Mouse (Mus musculus) liver, adult 2 months (tissue): ENCODE results near the gene Zfp451. TPM values are rescaled to one million over a fixed set of nuclear protein-coding genes. Genes with fewer than 3 reads are reported as not detected.

Experiments used
- DNase-seq: peaks from one replicate; pipeline ENCODE4 v3.0.0-alpha.2; 2011; ENCODE audit warnings: low read depth, low spot score; ENCODE audit errors: extremely low read depth
- H3K27ac ChIP-seq: fragments of 200-500 bp; replicated peaks from 2 replicates; pipeline ENCODE4 v1.5.1; 2012; ENCODE audit warnings: low read depth, mild to moderate bottlenecking, control low read depth, inconsistent platforms, low read length; ENCODE audit not compliant: insufficient read depth
- H3K27me3 ChIP-seq: fragments of 200-500 bp; 2 replicates; pipeline ENCODE4 v1.6.1; 2012; ENCODE audit warnings: mild to moderate bottlenecking, moderate library complexity, low read length, inconsistent platforms; ENCODE audit not compliant: control insufficient read depth, insufficient read depth
- H3K36me3 ChIP-seq: fragments of 200-500 bp; 2 replicates; pipeline ENCODE4 v1.6.1; 2012; ENCODE audit warnings: low read length, inconsistent platforms; ENCODE audit not compliant: control insufficient read depth, insufficient read depth
- H3K4me1 ChIP-seq: fragments of 200-500 bp; 2 replicates; pipeline ENCODE4 v1.6.1; 2011; ENCODE audit warnings: low read length; ENCODE audit not compliant: control insufficient read depth, insufficient read depth
- H3K4me3 ChIP-seq: fragments of 200-500 bp; 2 replicates; pipeline ENCODE4 v1.5.1; 2011; ENCODE audit warnings: low read depth, mild to moderate bottlenecking, control low read depth, low read length, moderate library complexity; ENCODE audit not compliant: insufficient read depth
- H3K79me2 ChIP-seq: fragments of 200-500 bp; 2 replicates; pipeline ENCODE4 v1.6.1; 2012; ENCODE audit warnings: inconsistent platforms, mild to moderate bottlenecking, low read length, moderate library complexity; ENCODE audit not compliant: control insufficient read depth, insufficient read depth
- H3K9ac ChIP-seq: fragments of 200-500 bp; 2 replicates; pipeline ENCODE4 v1.6.1; 2012; ENCODE audit warnings: low read depth, mild to moderate bottlenecking, control low read depth, inconsistent platforms, low read length
- CTCF ChIP-seq: fragments of 200-500 bp; IDR thresholded peaks from 2 replicates; pipeline ENCODE4 v1.5.1; 2011; ENCODE audit warnings: low read depth, low read length, control low read depth
- POLR2A ChIP-seq: fragments of 200-500 bp; IDR thresholded peaks from 2 replicates; pipeline ENCODE4 v1.6.1; 2011; ENCODE audit warnings: low read length, control low read depth; ENCODE audit not compliant: insufficient read depth; ENCODE audit errors: extremely low read depth
- WGBS: fragments of 180-500 bp; shearing (Covaris S2); methylation state at CpG from one replicate; pipeline ENCODE4 v1.1.7; 2018; 5-methylcytosine and 5-hydroxymethylcytosine counted together
- polyA plus RNA-seq: library from polyadenylated mRNA; depleted of rRNA; stranded (reverse); fragments of >200 nt; gene quantifications from 2 replicates; pipeline ENCODE4 v1.2.3, GENCODE M21; 2012
- total RNA-seq: library from RNA; depleted of rRNA; stranded (reverse); fragments of >200 nt; gene quantifications from 2 replicates; pipeline ENCODE4 v1.2.3, GENCODE M21; 2014

Gene Zfp451
- total and polyA plus RNA-seq, 2 experiments: 2.2 to 10.4 TPM

- Histone ChIP-seq H3K9ac (no peak overlapping the region), H3K36me3 (peaks cover 9% of the 10 kb centered on the region; the same call in 1 of the 2 replicates), H3K79me2 (no peaks in the 10 kb centered on the region), H3K27ac (no peak overlapping the region), H3K27me3 (no peaks in the 10 kb centered on the region), H3K4me1 (no peaks in the 10 kb centered on the region), H3K4me3 (no peak overlapping the region)
- 88% methylated on average over 6 of the region's 6 CpGs for WGBS
- DNase-seq: no peak
- TF ChIP-seq POLR2A: no peak
- TF ChIP-seq CTCF: no peak
These were observed 89.9 kb downstream of the Zfp451 start for GRCm38 (mm10) chr1:33724516-33724915.

DNA sequence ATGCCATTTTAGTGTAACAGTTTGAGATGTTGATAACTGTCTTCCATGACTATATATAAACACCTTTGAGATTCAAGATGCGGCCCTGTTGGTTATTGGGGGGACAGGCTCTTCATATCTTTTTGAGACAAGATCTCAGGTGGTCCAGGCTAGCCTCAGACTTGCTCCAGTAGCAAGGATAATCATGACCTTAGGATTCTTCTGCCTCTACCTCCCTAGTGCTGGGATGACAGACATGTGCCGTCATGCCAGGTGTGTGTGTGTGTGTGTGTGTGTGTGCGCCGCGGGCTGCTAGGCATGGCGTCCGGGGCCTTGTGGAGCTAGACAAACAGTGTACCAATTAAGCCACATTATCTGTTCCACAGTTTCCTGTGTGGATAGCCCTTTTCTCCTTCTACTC, 93.4 kb downstream of the Zfp451 start:
- Histone ChIP-seq H3K27me3 (no peaks in the 10 kb centered on the region), H3K4me1 (no peaks in the 10 kb centered on the region), H3K27ac (no peak overlapping the region), H3K4me3 (no peak overlapping the region), H3K9ac (no peak overlapping the region), H3K36me3 (peaks cover 6% of the 10 kb centered on the region; the same call in 1 of the 2 replicates), H3K79me2 (no peaks in the 10 kb centered on the region)
- DNase-seq: no peak
- WGBS: 90% methylated on average over 7 of the region's 7 CpGs
- TF ChIP-seq CTCF (no peak), POLR2A (no peak)

DNA sequence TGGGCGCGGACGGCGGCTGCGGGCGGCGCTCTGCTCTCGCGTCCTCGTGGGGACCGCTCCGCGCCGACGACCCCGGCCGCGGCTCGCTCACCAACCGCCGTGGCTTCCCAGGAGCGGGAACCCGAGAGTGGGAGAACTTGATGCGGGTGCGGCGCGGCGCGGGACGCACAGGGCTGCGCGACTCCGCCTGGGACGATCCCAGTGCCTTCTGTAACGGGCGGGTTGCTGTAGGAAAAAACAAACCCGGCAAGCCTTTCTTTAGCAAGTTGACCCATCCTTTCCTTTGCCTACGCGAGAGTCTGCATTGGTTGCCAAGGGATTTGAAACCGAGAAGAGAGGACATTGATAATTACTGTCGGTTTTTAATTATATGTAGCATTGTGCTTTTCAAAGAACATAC, 94.2 kb downstream of the Zfp451 start:
- TF ChIP-seq CTCF: no peak
- no peak for TF ChIP-seq POLR2A
- H3K4me3 ChIP-seq: peak overlapping the region; percentile 90
- H3K79me2 ChIP-seq: no peaks in the 10 kb centered on the region
- peak overlapping the region; percentile 85 for H3K9ac ChIP-seq
- no peaks in the 10 kb centered on the region for H3K4me1 ChIP-seq
- under 1% methylated on average over 41 of the region's 41 CpGs for WGBS
- H3K27me3 ChIP-seq: no peaks in the 10 kb centered on the region
- no peak for DNase-seq
- no peak overlapping the region for H3K27ac ChIP-seq
- H3K36me3 ChIP-seq: peaks cover 3% of the 10 kb centered on the region; the same call in 1 of the 2 replicates

DNA sequence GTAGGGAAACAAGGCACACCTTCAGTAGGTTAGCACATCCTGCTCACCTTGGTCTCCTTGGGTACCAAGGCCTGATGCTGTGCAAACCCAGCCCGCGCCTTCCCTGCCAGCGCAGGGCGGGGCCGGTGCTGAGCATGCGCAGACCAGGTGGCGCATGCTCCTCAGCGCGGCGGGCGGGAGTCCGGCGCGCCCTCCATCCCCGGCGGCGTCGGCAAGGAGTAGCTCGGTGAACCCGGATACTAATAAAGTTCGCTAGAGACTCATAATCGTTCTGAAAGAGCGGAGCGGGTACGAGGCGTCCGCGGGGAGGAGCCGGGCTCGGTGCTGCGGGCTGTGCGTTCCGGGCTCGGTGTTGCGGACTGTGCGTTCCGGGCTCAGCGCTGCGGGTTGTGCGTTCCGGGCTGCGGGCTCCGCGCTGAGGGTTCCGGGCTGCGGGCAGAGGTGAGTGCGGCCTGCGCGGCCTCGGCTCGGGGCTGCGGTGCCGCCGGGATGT, 94.6 kb downstream of the Zfp451 start, which contains the start of gene Rab23:
TSS of gene Rab23 (plus strand) at position 155 of the 493 bp plus-strand sequence.
- 1% methylated on average over 54 of the region's 54 CpGs for WGBS
- Histone ChIP-seq H3K4me1 (no peaks in the 10 kb centered on the region), H3K79me2 (no peaks in the 10 kb centered on the region), H3K27me3 (no peaks in the 10 kb centered on the region), H3K4me3 (peak within 1 kb of the TSS; percentile 90), H3K27ac (no peak within 1 kb of the TSS), H3K36me3 (peaks cover 3% of the 10 kb centered on the region; the same call in 1 of the 2 replicates), H3K9ac (peak within 1 kb of the TSS; percentile 85)
- DNase-seq: peak; percentile 57
- no peak for TF ChIP-seq CTCF
- 0 out of 2 replicates have a peak, but pooled peaks have one; percentile 25 for TF ChIP-seq POLR2A

DNA sequence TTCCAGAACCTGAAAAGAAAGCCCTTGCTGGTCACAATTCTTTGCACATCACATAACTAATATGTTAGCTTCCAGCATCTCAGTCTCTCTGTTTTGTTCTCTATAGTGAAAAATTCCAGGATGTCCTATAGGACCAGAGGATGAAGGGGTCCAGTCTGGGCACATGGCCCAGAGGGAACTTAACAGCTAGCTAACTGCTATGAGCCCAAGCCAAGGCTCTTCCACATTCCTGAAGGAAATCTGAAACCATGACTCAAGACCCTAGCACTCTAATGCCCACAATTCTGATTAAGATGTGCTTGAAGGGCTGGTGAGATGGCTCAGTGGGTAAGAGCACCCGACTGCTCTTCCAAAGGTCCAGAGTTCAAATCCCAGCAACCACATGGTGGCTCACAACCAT, 96.8 kb downstream of the Zfp451 start:
- no peaks in the 10 kb centered on the region for H3K79me2 ChIP-seq
- WGBS: 81% methylated on average over 1 of the region's 1 CpGs
- no peak overlapping the region for H3K9ac ChIP-seq

GRCm38 (mm10) chr1:33714796-33715195, 99.6 kb downstream of the Zfp451 start:
- Histone ChIP-seq H3K36me3 (no peaks in the 10 kb centered on the region), H3K79me2 (no peaks in the 10 kb centered on the region), H3K9ac (no peak overlapping the region), H3K4me3 (no peak overlapping the region), H3K4me1 (no peaks in the 10 kb centered on the region), H3K27ac (no peak overlapping the region), H3K27me3 (no peaks in the 10 kb centered on the region; the same call in 1 of the 2 replicates)
- 10% methylated on average over 10 of the region's 10 CpGs for WGBS
- TF ChIP-seq CTCF (no peak), POLR2A (no peak)
- no peak for DNase-seq

More for the DNA sequence above, 96.8 kb downstream of the Zfp451 start:
- H3K36me3 ChIP-seq: no peaks in the 10 kb centered on the region
- TF ChIP-seq CTCF: no peak
- no peak for TF ChIP-seq POLR2A
- no peaks in the 10 kb centered on the region for H3K4me1 ChIP-seq
- H3K27ac ChIP-seq: no peak overlapping the region
- no peak overlapping the region for H3K4me3 ChIP-seq
- DNase-seq: no peak
- H3K27me3 ChIP-seq: no peaks in the 10 kb centered on the region; the same call in 1 of the 2 replicates
